Mouse (Mus musculus) 3134 (cell line): ENCODE results near the gene Grn.

Experiments
- DNase-seq: peaks from one replicate; pipeline ENCODE4 v3.0.0-alpha.2; 2011; ENCODE audit warnings: low spot score; ENCODE audit not compliant: insufficient read length; ENCODE audit errors: extremely low read depth

Gene Grn

GRCm38 (mm10) chr11:102421559-102421958 is 8.6 kb upstream of the Grn start:
- DNase-seq: no peak

- peak; percentile 59 for DNase-seq
Observed at GRCm38 (mm10) chr11:102424666-102425065, 5.4 kb upstream of the Grn start.

GRCm38 (mm10) chr11:102425555-102426316 is 4.4 kb upstream of the Grn start:
- peak; percentile 21 for DNase-seq

- DNase-seq: no peak
Observed at GRCm38 (mm10) chr11:102428981-102429540, 1.1 kb upstream of the Grn start.

- no peak for DNase-seq
Observed at GRCm38 (mm10) chr11:102429551-102429950, 564 bp upstream of the Grn start.

- DNase-seq: peak; percentile 71
Observed at GRCm38 (mm10) chr11:102431018-102431645, 1.0 kb downstream of the Grn start.

- no peak for DNase-seq
Observed at GRCm38 (mm10) chr11:102431728-102432114, 1.6 kb downstream of the Grn start.

GRCm38 (mm10) chr11:102432115-102432843 is 2.2 kb downstream of the Grn start:
- DNase-seq: peak; percentile 83

GRCm38 (mm10) chr11:102432896-102433295 is 2.8 kb downstream of the Grn start:
- peak; percentile 81 for DNase-seq

- no peak for DNase-seq
Observed at GRCm38 (mm10) chr11:102433866-102434265, 3.8 kb downstream of the Grn start.

- DNase-seq: peak; percentile 53
Observed at GRCm38 (mm10) chr11:102434406-102434805, 4.3 kb downstream of the Grn start.

- no peak for DNase-seq
Observed at GRCm38 (mm10) chr11:102434816-102435705, 4.9 kb downstream of the Grn start.

- DNase-seq: no peak
Observed at GRCm38 (mm10) chr11:102435754-102436470, 5.8 kb downstream of the Grn start.

GRCm38 (mm10) chr11:102436471-102436790 is 6.3 kb downstream of the Grn start:
- DNase-seq: no peak

- no peak for DNase-seq
Observed at GRCm38 (mm10) chr11:102437120-102438061, 7.3 kb downstream of the Grn start.

- DNase-seq: no peak
Observed at GRCm38 (mm10) chr11:102438212-102439092, 8.3 kb downstream of the Grn start.
